Mouse (Mus musculus): ENCODE data around the gene Nsl1.

Nsl1 gene

DNA sequence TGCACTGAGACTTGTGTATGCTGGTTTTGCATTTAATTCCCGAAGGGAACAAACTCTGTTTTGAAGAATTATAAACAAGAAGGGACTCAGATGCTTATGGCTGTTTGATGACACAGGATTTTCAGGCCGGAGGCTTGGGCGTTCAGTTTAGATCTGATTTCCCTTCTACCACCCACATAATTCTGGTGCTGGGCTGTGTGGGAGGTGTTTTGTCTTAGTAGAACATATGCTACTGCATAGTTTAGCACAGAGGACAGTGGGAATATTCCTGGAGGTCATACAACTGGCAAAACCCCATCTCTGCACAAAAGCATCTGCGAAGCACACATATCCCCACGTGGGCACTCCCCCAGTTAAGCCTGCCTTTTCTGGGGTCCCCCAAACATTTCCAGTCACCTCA, 30.8 kb downstream of the Nsl1 start:
- no peak for DNase-seq (ENCODE audit: low read depth)

DNA sequence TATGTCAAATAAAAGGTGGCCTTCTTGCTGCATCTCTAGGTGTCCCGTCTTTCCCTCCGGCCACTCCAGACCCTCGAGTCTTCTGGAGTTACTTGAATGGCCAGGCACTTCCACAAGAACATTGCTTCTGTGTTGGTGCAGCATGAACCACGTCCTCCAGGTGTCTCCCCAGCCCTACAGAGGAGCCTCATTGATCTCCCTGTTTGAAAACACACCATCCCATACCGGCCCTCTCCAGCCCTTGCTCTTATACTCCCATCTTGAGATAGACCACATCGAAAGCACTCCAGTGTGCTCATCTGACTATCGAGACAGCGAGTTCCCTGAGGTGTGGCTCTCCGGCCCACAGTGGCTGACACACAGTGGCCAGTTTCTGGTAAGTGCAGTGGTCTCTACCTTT, 32.2 kb downstream of the Nsl1 start:
- peak; percentile 36 for DNase-seq (ENCODE audit: low read depth)

DNA sequence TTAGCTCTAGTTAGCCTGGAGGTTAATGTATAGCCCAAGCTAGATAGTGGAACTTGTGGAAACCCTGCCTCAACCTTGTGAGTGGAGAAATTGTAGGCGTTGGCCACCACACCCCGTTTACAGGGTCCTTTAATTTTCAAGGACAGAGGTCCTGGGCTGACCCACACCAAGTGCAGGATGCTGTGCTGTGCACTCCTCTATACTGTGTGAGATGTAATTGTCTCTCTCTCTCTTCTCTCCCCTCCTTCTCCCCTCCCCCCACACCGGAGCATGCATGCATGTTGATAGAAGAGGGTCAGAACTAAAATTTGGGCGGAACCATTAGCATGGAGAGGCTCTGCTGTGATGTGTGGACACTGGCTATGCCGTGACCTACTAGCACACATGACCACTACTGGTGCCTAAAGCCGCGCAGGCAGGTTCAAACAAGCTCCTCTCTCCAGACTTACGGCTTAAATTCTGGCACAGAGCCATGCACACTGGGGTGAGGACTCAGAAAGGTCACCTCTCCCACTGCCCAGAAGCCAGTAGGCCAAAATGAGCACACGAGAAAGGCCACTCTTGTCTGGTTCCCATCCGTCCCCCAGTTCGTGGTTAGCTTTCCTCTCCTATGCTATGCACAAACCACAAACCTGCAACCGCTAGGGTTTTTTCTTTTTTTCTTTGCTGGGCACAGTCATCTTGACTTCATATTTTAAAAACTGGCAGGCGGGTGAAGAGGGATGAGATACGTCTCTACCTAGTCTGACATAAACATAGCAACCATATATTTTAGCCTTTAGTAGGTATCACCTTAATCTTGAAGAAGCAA, 34.3 kb downstream of the Nsl1 start:
- DNase-seq (ENCODE audit: low read depth): peak; percentile 57

DNA sequence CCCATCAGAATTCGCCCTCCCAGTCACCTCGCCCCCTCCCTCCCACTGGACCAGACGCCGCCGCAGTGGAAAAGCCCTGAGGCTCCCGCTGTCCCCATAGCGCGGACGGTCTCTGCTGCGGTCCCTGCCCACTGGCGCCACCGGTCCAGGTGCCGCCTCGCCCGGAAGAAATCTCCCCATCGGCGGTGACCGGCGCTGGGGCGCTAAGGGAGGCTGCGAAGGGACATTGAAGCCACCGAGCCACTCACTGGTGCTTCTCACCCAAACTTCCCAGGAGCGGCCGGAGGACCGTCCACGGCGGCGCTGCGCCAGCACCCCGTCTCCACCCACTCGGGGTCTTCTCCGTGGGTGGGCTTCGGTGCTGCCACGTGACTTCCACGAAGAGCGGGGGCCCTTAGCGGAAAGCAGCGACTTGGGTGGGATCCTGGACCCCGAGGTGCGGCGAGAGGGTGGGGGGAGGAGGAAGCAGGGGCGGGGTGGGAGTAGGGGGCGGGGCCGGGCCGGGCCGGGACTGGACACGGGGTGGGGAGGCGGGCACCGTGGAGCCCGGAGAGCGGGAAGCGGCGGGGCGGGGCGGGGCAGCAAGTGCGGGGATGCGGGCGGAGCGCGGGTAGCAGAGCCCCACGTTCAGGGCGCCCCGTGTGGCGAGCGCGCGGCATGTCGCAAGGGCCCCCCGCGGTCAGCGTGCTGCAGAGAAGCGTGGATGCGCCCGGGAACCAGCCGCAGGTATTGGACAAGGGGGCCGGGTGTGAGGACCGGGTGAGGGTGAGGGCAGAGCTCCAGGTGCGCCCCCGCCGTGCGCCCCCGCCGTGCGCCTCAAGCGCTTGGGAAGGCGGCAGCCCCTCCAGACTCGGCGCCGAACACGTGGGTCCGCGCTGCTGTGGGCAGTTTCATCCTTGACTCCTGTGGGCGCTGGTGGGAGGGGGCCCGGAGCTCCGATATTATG, 35.3 kb downstream of the Nsl1 start, which contains the start of gene Batf3:
Gene Batf3 (plus strand): TSS at position 46 of the 946 bp plus-strand sequence.
- peak; percentile 42 for DNase-seq (ENCODE audit: low read depth)

DNA sequence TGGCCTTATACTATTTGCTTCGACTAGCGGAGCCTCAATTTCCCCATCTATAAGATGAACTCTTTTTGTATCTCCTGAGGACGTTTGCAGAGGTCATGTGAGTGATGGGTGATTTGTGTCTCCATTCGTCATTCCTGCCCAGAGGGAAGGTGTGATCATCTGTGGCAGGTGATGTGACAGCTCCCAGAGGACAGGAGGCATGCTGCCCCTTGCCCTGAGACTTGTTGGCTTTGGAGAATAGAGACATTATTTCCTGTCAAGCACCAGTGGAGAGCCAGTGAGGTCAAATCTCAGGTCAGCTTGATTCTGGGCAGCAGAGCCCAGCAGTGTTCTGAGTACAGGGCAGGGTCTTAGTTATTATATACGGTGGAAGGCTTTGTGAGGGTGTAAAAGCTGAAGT, 36.3 kb downstream of the Nsl1 start:
- no peak for DNase-seq (ENCODE audit: low read depth)

DNA sequence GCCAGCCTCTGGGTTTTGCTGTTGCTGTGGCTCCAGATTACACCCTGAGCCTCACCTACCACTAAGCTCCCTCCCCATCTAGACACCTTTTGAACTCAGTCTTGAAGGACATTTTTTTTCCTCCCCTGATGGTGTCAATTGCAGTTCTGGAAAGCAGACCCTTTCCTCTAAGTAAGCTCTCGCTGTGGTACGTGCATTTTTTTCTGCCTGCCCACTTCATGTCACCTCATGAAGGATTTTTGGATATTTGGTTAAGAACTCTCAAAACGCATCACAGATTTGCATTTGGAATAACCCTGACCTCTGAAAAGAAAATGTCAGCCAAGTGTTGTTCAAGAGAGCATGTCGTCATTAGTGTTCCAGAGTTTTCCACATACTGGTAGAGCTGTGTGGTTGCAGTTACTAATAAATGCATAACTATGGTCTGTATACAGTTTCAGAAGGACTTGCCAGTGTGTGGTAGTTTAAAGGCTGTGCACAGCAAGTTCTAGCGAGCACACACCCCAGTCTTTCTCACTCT, 37.0 kb downstream of the Nsl1 start:
- DNase-seq (ENCODE audit: low read depth): no peak

DNA sequence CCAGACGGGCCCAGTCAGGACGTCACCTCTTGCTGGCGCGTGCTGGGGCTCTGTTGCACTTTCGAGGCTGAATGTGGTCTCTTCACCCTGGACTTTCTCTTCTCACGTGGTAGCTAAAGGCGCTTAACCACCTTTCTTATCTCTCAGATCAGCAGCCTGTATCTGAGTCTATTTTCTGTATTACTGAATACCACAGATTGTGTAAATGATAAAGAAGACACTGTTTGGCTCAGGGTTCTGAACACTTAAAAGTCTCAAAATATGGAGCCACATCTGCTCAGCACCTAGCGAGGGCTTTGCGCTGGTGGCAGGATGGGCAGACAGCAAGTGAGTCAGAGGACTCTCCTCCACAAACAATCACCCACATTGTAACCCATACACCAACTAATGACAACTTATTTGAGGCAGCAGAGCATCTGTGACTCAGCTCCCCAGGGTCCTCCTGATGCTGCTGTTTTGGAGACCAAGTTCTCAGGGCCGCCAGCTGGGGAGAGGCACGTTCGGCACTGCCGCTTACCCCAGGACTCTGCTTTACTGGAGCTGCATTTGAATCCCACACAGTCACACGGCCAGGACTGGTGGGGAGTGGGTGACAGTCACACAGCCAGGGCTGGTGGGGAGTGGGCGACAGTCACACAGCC, 40.0 kb downstream of the Nsl1 start:
- DNase-seq (ENCODE audit: low read depth): peak; percentile 68

DNA sequence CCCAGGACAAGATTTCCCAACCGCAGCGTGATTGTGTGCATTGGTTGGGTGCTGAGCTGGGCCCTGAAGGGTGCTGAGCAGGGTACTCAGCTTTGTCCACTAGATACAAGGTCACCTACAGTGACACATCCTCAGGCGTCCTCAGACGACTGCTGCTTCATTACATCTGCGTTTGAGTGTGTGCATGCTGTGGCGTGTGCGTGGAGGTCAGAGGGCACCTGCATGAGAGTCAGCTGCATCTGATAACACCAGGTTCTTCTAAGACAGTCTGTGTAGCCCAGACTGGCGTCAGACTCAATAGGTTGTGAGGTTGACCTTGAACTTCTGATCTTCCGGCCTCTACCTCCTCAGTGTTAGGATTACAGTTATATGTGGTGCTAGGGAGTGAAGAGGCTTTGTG, 42.4 kb downstream of the Nsl1 start:
- DNase-seq (ENCODE audit: low read depth): no peak

DNA sequence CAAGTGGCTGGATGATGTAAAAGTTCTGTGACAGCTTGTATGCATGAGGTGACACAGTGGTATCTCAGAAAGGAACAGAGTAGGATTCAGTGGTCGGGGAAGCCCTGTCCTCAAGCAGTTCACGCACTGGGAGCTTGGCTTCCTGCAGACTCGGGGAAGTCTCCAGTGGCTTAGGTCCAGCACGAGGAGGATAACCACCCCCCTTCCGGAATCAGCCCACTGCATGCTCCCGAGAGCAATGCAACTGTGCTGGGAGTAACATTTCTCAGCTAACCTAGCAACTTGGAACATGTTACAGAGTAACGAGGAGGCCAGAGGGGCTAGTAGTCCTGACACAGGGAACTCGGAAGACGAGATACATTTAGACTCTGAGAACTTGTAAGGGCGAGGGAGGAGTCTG, 44.5 kb downstream of the Nsl1 start:
- no peak for DNase-seq (ENCODE audit: low read depth)

DNA sequence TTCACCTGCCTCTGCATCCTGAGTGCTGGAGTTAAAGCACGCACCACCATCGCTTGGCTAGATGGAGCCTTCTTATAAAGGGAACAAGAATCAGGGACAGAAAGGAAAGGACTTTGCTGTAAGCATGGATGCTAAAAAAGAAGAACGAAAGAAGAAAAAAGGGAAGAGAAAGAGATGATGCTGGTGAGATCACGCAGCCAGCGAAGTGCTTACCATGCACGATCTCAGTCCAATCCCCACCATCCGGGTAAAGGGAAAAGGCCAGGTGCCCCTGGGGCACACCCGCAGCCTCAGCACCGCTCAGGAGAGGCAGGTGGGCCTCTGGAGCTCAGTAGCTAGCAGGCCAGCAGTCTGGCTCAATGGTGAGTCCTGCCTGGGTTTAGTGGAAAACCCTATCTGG, 47.1 kb downstream of the Nsl1 start:
- DNase-seq (ENCODE audit: low read depth): no peak

DNA sequence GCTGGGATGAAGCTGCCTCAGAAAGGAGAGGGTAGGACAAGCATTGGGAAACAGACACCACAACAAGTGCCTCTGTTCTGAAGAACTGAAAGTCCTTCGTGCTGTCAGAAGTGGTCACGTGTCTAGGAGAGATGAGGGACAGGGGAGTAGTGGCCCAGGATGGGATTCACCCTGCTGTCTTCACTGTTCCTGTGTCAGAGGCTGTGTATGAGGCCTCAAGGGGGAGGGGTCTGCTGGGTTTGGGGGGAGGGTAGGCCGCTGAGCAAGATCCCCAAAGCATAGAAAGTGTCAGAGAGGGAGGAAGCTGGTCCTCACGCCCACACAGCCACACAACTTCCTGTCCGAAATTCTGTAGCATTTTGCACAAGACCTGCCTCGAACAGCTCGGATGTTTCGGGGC, 48.3 kb downstream of the Nsl1 start:
- DNase-seq (ENCODE audit: low read depth): no peak

DNA sequence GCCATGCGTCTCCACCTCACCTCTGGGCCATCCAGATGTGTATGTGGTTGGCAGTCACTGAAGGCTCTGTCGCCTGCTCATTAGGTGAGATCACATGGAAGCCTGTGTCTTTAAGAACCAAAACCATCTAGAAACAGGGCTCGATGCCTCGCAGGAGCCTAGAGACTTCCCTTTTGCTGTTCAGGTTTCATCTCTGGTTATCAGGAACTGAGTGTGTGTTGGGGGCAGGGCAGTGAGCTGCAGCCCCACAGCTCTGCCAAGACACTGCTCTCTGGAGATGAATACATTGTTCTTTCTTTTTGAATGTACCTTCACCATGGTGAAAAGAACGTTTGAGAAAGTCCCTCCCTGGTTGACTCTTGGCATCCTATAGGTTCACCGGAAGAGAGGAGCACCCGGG, 52.1 kb downstream of the Nsl1 start:
- no peak for DNase-seq (ENCODE audit: low read depth)

DNA sequence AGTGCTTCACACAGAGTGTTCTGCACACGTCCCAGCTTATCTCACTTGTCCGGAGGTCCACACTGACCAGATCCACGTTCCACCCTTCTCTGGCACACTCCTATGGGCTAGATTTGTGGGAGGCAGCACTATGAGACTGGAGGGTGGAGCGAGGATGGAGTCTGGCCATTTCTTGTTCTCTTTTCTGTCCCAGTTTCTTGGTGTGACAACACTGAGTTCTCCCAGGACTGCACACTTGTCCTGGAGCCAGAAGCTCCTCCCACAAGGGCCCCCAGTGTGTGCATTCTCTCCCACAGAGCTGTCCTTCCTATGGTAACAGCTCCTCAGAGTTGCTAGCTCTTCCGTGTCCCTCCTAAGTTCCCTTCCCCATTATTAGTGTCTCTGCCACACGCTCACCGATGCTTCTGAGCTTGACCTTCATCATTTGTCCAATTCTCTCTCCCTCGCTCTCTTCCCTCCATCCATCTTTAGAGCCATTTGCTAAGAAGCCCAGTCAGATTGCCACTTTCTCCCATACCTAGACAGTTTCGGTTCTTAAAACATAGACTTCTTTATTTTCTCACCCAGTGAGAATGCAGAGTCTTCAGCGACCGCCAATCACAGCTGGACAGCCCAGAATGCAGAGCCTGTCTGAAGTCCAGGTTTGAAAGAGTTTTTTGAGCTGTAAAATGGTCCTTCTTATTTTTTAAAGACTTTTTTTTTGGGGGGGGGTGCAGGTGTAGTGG, 52.9 kb downstream of the Nsl1 start:
- no peak for DNase-seq (ENCODE audit: low read depth)

DNA sequence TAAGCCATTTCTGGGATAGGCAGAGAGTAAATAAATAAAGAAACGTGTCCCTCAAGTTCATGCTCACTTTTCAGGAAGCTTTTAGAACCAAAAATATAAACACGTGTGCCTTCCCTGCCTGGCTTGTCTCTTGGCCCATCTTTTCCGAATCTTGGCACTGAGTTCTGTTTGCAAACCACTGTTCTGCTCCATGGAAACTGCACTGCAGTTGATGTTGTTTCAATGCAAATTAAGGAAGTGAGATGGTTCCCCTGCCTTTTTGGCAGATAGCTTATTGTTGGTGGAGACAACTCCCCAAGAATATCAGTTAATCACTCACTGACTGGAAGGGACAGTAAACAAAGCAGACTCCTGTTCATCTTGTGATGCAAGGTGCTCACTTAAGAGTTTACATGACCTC, 59.9 kb downstream of the Nsl1 start:
- DNase-seq (ENCODE audit: low read depth): no peak

DNA sequence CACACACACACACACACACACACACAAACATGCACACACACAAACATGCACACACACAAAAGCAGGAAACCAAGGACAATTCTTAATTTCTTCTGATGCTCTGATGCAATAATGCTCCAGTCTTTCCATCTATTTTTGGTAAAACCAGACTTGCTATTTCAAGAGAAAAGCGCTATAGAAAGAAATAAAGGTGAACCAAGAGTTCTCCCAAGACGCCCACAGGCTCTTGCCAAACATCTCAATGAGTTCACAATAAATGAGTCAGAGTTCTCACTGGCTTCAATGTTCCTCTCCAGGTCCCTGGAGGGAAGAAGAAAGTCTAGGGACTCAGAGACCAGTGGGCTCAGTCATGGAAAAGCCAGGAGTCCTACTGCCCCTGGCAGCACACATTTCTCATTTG, 60.9 kb downstream of the Nsl1 start:
- no peak for DNase-seq (ENCODE audit: low read depth)

DNA sequence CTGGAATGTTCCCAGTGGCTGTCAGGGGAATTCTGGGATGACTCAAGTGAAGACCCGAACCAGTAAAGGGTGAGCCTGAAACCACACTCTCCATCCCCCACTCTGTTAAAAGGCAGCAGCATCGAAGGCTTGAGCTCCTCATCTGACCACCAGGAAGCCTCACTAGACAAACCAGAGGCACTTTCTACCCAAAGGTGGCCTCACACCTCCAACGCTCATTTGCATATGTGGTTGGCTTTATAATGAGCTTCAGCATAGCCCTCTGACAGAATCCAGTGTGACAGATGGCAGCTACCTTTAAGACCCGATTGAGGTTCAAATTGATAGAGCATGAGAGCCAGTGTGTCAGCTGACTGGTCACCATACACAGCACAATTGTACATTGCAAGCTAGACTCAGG, 61.5 kb downstream of the Nsl1 start:
- DNase-seq (ENCODE audit: low read depth): no peak

DNA sequence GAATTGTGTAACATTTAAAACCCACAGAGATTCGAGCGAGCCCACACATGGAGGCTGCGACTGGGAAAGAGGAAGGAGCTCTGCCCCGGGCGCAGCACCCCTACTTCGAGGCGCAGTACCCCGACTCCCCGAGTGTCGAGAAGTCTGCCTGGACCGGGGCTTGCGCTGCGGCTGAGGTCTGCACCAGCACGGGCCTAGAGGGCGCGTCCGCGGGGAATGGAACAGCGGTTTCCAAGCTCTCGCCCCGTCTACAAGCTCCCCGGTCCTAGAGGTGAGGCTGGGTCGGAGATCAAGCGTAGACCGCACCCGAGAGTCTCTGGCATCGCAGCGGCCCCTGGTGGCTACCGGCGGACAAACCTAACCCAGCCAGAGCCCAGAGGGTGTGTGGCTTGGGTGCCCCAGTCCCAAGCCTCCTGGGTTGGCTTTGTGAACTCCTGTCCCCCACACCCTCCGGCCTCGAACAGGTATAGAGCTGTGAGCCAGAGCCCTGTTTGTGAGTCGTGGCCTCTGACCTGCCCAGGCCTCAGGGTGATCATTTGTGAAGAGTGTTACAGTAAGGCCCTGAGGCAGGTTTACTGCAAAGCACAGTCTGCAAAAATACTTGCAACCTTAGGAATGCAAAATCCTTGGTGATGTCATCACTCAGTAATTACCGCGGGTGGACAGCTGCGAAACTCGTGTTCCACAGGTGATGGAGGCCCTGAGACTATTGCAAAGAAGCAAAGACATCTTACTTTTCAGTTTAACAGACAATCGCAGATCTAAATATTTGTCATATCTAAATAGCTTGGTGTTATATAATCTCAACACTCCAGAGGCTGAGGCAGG, 63.2 kb downstream of the Nsl1 start:
- DNase-seq (ENCODE audit: low read depth): peak; percentile 78

DNA sequence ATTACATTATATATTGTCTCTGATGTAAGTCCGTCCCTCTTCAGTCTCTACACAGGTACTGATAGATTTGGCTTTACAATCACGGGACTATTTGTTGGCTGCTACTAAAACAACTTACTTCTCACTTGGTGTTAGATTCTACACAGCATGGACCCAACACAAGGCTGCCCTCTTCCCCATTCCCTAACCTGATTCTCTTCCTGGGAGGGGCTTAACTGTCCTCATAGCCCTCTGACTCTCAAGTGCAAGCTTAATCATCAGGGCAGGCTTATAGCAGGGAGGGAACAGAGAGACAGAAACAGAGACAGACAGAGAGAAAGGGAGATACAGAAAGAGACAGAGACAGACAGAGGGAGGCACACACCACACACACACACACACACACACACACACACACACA, 68.9 kb downstream of the Nsl1 start:
- DNase-seq (ENCODE audit: low read depth): no peak

DNA sequence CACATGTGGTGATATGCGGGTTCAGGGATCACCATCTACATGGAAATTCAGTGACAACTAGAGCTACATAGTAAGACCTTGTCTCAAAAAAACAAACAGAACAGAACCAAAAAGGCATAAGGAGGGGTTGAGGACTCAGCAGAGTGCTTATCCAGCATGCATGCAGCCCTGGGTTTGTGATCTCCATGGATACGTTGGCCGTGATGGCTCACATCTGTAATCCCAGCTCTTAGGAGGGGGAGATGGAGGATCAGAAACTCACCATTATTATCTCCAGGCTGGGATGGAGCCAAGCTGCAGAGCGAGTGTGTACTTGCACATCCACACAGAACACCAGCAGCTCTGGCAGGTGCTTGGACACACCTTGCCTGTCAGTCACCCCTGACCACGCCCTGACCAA, 69.4 kb downstream of the Nsl1 start:
- DNase-seq (ENCODE audit: low read depth): no peak

DNA sequence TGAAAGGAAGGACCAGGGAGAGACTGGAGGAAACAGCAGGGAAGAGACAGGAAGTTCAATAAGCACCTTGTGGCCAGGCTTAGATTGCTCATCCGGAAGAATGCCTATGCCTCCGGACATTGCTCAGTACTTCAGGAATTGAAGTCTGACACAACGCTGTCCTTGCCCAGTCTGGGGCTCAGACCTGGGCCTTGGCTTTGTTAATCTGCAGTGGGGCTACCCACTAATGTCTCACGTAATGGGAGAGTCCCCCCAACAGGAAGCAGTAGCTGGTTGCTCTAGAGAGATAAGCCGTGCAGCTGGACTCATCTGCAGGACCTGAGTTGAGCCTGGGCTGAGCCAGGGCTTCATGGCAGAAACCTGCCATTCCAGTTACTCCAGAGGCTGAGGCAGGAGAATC, 70.1 kb downstream of the Nsl1 start:
- DNase-seq (ENCODE audit: low read depth): no peak

DNA sequence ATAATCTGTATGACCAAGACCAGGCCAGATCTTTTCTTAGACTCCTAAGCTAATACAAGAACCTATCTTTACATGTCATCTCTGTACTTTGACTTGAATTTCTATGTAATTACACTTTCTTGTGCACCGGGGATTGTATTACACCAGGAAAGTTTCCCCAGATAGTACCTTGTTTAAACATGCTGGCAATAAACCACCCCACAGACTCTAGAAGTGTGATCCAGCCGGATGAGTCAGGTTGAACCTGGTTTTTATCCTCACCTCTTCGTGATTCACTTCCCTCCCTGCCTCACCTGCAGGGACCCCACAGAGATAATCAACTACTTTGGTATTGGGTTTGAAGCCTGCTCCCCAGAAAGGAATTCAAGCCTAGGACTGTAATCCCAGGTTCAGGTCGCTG, 72.6 kb downstream of the Nsl1 start:
- DNase-seq (ENCODE audit: low read depth): no peak

All from induced T-regulatory cell, adult 2 months (primary cell).